Mouse (Mus musculus) heart, adult 8-10 months (tissue): ENCODE data around the gene Ceacam5. TPM values are rescaled to one million over a fixed set of nuclear protein-coding genes. Genes with fewer than 3 reads are reported as not detected.

Experiments
- DNase-seq: peaks from one replicate; pipeline ENCODE4 v3.0.0; 2022; ENCODE audit warnings: low spot score
- total RNA-seq, 4 experiments: library from RNA; stranded (reverse); gene quantifications; 2 replicates each; pipeline ENCODE4 v1.2.4; 2022

The Ceacam5 gene
- not detected for total RNA-seq

GRCm38 (mm10) chr7:17712938-17713337, at the start of gene Ceacam5:
Gene Ceacam5, plus strand, starts transcription at chr7:17713238.
- no peak for DNase-seq

Other genes with a start within 250 kb of the Ceacam5 start
- gene Ceacam14, start 99.4 kb downstream of the Ceacam5 start, total RNA-seq = not detected
- gene Gm5155, start 158.5 kb downstream of the Ceacam5 start, total RNA-seq = not detected